Mouse (Mus musculus): Measurements from ENCODE around the gene Olfr370. TPM values are rescaled to one million over a fixed set of nuclear protein-coding genes. Genes with fewer than 3 reads are reported as not detected.
A peak's percentile ranks its signal among the peaks of the same experiment; 100 is the strongest.
"Not testable (repeated sequence)": the region's sequence is repeated elsewhere in the genome, so short reads cannot be mapped to it uniquely, and the experiment has no call there.

Gene Olfr370
- polyA plus RNA-seq, 1 experiment: not detected

DNA sequence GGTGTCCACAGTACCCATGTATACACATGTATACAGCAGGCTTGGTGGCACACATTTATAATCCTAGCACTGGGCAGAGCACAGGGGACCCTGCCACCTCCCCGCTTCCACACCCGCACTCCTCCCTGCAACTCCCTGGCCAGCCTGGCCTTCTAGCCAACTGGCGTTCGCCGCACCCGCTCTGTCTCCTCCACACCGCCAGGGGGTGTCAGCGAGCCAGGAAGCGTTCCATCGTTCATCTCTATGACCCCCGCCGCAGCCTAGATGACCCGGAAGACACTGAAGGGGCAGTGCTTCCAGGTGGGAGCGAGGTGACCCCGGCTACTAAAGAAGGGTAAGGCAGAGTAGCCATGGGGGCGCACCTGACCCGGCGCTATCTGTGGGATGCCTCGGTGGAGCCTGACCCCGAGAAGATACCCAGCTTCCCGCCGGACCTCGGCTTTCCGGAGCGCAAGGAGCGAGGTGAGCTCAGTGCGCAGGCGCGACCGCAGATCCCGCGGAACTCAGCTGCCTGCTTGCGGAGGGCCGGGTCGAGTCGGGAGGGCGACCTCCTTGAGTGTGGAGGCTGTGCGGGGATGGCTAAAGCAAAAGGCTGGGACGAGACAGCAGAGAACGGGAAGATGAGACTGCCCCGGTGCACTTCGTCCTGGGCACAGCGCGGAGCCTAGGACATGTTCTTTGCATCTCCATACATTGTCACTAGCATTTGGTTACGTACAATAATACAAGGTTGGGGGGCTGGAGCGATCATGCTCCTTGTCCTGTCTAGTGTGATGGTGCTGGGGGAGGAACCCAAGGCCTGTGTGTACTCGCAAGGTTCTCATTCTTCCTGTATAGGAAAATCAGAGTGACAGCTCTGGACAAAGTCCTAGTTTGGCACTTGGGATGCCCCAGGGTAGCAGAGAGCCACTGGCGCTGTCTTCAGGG lies 31.2 kb downstream of the Olfr370 start, which contains the start of gene Ndufb7:
Gene Ndufb7 (plus strand): TSS at position 203 of the 927 bp plus-strand sequence.
- TF ChIP-seq CTCF (IDR thresholded peaks at IDR 0.05; ENCODE audit: insufficient read depth, low read length): peak; percentile 84
- TF ChIP-seq POLR2A (IDR thresholded peaks at IDR 0.05; ENCODE audit: borderline replicate concordance, extremely low read depth, low read depth, low read length): 0 out of 2 replicates have a peak, but pooled peaks have one; percentile 38
- WGBS: under 1% methylated on average over 48 of the region's 48 CpGs

DNA sequence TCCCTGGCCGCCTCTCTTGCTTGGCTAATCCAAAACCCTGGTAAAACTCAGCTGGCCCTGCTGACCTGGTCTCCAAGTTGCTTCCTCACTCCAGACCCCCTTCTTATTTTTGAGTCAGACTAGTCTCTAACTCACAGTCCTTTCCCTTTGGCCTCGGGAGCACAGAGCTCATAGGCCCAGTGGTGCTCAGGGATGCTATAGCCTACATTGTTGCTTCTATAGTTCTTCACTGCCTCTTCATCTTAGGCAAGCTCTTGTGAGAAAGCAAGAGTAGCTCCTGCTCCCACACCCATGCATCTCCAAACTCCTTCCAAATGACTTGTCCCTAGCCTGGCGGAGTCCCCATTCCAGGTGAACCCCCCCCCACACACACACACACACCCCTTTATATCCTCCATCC lies 32.1 kb downstream of the Olfr370 start:
- 62% methylated on average over 3 of the region's 3 CpGs for WGBS
- no peak for TF ChIP-seq CTCF (IDR thresholded peaks at IDR 0.05; ENCODE audit: insufficient read depth, low read length)
- no peak for TF ChIP-seq POLR2A (IDR thresholded peaks at IDR 0.05; ENCODE audit: borderline replicate concordance, extremely low read depth, low read depth, low read length)
- H3K4me3 ChIP-seq (replicated peaks; ENCODE audit: extremely low read depth, low read depth, low read length): no peak overlapping the region
- peaks cover 5% of the 10 kb centered on the region; the same call in 1 of the 2 replicates for H3K4me1 ChIP-seq (ENCODE audit: control insufficient read depth, insufficient read depth, low read length)
- DNase-seq: no peak

More for the DNA sequence above, 31.2 kb downstream of the Olfr370 start, which contains the start of gene Ndufb7:
- Histone ChIP-seq H3K4me3 (replicated peaks; ENCODE audit: extremely low read depth, low read depth, low read length) (peak within 1 kb of the TSS; percentile 88), H3K4me1 (ENCODE audit: control insufficient read depth, insufficient read depth, low read length) (peaks cover 5% of the 10 kb centered on the region; the same call in 1 of the 2 replicates)
- peak; percentile 97 for DNase-seq

DNA sequence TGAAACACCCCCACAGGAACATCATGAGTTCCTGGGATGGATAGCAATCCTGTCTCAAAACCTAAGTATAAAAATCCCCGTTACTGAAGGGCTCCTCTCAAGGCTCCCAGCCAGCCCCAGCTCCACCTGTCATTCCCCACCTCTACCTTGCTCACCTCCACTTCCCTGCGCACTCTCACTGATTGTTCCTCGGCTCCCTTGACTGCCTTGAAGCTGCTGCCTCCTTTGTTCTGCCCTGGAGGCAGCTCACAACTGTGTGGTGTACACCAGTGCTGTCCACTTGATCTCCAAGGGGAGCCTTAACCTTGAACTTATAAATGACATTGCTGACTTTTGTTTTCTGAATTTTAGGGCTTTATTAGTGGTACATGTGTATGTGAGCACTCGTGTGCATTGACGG lies 32.5 kb downstream of the Olfr370 start:
- no peak for TF ChIP-seq POLR2A (IDR thresholded peaks at IDR 0.05; ENCODE audit: borderline replicate concordance, extremely low read depth, low read depth, low read length)
- TF ChIP-seq CTCF (IDR thresholded peaks at IDR 0.05; ENCODE audit: insufficient read depth, low read length): no peak
- DNase-seq: no peak
- WGBS: 64% methylated on average over 5 of the region's 5 CpGs
- Histone ChIP-seq H3K4me1 (ENCODE audit: control insufficient read depth, insufficient read depth, low read length) (peaks cover 5% of the 10 kb centered on the region; the same call in 1 of the 2 replicates), H3K4me3 (replicated peaks; ENCODE audit: extremely low read depth, low read depth, low read length) (no peak overlapping the region)

DNA sequence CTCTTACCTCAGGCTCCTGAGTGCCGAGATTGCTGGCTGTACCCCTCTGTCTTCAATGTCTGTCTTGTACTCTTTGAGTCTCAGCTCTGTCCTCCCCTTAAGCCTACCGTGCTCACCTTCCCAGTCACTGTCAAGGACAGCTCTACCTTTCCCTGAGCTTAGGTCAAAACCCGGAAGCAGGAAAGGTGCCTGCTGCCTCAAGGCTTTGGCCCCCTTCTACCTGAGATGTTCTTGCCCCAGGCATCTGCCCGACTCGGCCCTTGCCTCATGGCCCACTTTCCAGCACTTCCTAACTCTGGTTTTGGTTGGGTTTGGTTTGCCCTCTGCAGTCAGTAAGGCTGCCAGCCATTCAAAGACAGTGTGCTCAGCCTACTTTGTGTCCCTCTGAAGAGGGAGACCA lies 33.2 kb downstream of the Olfr370 start:
- peaks cover 5% of the 10 kb centered on the region; the same call in 1 of the 2 replicates for H3K4me1 ChIP-seq (ENCODE audit: control insufficient read depth, insufficient read depth, low read length)
- TF ChIP-seq CTCF (IDR thresholded peaks at IDR 0.05; ENCODE audit: insufficient read depth, low read length): no peak
- TF ChIP-seq POLR2A (IDR thresholded peaks at IDR 0.05; ENCODE audit: borderline replicate concordance, extremely low read depth, low read depth, low read length): no peak
- H3K4me3 ChIP-seq (replicated peaks; ENCODE audit: extremely low read depth, low read depth, low read length): no peak overlapping the region
- 71% methylated on average over 5 of the region's 5 CpGs for WGBS
- no peak for DNase-seq

DNA sequence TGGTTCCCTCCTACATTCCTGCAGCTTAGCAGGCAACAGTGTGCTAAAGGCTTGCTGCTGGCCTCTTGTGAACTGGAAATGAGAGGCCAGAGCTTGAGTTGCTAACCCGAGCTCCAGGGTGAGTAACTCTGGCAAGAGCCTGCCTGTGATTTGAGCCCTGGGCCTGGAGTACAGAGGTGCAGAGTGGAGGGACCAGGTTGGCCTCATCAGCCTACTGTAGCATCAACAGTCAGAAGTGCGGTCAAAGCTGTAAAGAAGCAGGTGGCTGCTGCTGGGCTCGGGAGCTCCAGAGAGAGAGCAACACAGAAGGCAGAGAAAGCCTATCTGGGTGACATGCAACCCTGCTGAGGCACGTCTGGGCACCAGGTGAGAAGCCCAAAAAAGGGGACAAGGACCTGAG lies 33.6 kb downstream of the Olfr370 start:
- no peak overlapping the region for H3K4me3 ChIP-seq (replicated peaks; ENCODE audit: extremely low read depth, low read depth, low read length)
- no peak for DNase-seq
- 74% methylated on average over 4 of the region's 4 CpGs for WGBS
- TF ChIP-seq CTCF (IDR thresholded peaks at IDR 0.05; ENCODE audit: insufficient read depth, low read length) (no peak), POLR2A (IDR thresholded peaks at IDR 0.05; ENCODE audit: borderline replicate concordance, extremely low read depth, low read depth, low read length) (no peak)
- peaks cover 5% of the 10 kb centered on the region; the same call in 1 of the 2 replicates for H3K4me1 ChIP-seq (ENCODE audit: control insufficient read depth, insufficient read depth, low read length)

DNA sequence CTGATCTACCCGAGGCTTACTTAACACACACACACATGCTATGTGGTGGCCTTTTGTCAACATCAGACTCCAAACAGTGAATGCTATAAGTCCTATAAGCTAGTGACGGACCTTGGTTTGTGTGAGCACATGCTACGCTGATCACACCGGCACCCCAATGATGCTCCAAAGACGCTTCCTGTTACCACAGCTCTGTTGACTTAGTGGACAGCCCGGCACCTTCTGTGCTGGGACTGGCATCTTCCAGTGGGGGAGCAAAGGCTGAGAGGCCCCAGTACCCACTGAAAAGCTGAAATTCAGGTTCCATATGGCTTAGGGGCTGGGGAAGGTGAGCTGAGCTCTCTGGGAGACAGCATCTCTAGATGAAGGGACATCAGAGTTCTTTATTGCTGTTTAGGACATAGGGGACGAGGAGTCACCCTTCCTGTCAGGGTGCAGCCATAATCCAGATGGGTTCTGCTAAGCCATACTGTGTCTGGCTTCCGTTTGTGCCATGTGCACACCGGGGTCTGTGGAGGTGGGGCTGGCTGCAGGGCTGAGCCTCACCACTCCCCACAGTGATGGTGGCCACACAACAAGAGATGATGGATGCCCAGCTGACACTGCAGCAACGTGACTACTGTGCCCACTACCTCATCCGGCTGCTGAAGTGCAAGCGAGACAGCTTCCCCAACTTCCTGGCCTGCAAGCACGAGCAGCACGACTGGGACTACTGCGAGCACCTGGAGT lies 34.9 kb downstream of the Olfr370 start:
- no peak overlapping the region for H3K4me3 ChIP-seq (replicated peaks; ENCODE audit: extremely low read depth, low read depth, low read length)
- H3K4me1 ChIP-seq (ENCODE audit: control insufficient read depth, insufficient read depth, low read length): peaks cover 5% of the 10 kb centered on the region; the same call in 1 of the 2 replicates
- WGBS: 81% methylated on average over 15 of the region's 15 CpGs
- DNase-seq: no peak
- no peak for TF ChIP-seq CTCF (IDR thresholded peaks at IDR 0.05; ENCODE audit: insufficient read depth, low read length)

DNA sequence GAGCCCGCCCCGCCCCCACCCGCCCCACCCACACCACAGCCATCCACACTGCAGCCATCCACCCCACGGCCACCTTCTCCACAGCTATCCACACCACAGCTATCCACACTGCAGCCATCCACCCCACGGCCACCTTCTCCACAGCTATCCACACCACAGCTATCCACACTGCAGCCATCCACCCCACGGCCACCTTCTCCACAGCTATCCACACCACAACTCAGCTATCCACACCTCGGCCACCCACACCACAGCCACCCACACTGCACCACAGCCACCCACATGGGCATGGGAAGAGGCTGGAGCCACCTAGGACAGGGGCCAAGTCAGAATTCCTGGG lies 35.4 kb downstream of the Olfr370 start:
- WGBS: 91% methylated on average over 7 of the region's 7 CpGs
- not testable (repeated sequence) for DNase-seq; H3K4me3 ChIP-seq (replicated peaks; ENCODE audit: extremely low read depth, low read depth, low read length); H3K4me1 ChIP-seq (ENCODE audit: control insufficient read depth, insufficient read depth, low read length)

DNA sequence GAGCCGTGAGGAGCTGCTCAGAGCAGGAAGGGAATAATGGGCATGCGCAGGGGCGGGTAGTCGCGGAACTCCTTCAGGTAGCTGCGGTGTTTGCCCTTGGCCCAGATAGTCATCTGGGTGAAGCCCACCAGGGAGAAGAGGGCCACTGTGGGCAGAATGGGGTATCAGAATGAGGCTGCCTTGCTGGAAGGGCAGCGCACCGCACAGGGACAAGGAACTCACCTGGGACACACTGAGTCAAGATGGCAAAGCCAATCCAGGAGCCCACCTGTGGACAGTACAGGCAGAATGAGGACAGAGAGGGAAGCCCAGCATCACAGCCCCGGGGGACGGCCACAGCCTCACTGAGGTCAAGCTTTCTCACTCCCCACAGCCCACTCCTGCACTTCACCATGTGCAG lies 36.2 kb downstream of the Olfr370 start:
- H3K4me1 ChIP-seq (ENCODE audit: control insufficient read depth, insufficient read depth, low read length): peaks cover 5% of the 10 kb centered on the region; the same call in 1 of the 2 replicates
- H3K4me3 ChIP-seq (replicated peaks; ENCODE audit: extremely low read depth, low read depth, low read length): no peak overlapping the region
- TF ChIP-seq CTCF (IDR thresholded peaks at IDR 0.05; ENCODE audit: insufficient read depth, low read length): no peak
- no peak for DNase-seq
- WGBS: 92% methylated on average over 10 of the region's 10 CpGs

DNA sequence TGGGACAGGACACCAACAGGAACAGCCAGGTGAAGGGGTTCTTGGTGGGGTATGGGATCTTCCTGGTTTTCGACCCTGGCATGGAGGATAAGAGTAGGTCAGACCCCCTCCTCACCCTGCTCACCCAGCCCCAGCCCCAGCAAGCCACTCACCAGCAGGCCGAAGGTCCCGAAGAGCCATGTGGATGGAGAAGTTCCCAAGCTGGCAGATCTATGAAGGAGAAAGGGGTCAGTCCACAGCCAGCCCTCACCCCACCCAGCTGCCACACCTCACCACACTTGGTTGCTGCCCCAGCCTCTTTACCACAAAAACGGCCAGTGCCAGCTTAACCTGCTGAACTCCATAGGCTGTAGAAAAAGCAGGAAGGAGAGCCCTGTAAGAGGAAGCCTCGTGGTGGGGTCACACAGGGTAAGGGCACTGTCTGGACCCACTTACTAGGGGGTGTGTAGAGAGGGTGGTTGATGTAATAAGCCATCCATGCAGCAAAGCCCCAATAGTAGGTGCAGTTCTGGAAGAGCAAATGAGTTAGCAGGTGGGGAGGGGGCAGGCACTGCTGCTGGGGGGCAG lies 36.7 kb downstream of the Olfr370 start:
- no peak for DNase-seq
- Histone ChIP-seq H3K4me1 (ENCODE audit: control insufficient read depth, insufficient read depth, low read length) (peaks cover 8% of the 10 kb centered on the region; the same call in 1 of the 2 replicates), H3K4me3 (replicated peaks; ENCODE audit: extremely low read depth, low read depth, low read length) (no peak overlapping the region)
- WGBS: 76% methylated on average over 5 of the region's 5 CpGs
- TF ChIP-seq CTCF (IDR thresholded peaks at IDR 0.05; ENCODE audit: insufficient read depth, low read length) (no peak), POLR2A (IDR thresholded peaks at IDR 0.05; ENCODE audit: borderline replicate concordance, extremely low read depth, low read depth, low read length) (no peak)
